Mouse (Mus musculus): ENCODE results near the gene Cttnbp2.

The Cttnbp2 gene

GRCm38 (mm10) chr6:18469206-18469605, 45.4 kb downstream of the Cttnbp2 start:
- no peak for DNase-seq (ENCODE audit: low spot score in 2 of 2)

DNA sequence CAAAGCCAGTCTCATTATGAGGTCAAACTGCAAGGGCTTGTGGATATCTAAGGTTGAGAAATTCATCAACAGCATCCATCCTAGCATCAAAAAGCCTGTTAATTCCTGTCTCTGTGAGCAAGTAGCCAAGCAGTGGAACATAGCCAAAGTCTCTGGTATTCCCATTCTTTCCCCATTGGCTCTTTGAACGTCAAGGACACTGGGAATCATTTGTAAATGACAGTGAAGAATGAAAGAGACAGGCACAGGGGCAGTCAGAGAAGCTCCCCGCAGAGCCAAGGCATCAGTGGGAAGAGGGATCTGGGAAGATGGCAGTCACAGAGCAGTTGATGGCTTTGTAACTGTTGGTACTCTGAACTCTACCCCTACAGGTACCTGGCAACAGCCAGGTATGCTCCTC, 46.9 kb downstream of the Cttnbp2 start:
- DNase-seq (ENCODE audit: low spot score in 2 of 2), result no peak

DNA sequence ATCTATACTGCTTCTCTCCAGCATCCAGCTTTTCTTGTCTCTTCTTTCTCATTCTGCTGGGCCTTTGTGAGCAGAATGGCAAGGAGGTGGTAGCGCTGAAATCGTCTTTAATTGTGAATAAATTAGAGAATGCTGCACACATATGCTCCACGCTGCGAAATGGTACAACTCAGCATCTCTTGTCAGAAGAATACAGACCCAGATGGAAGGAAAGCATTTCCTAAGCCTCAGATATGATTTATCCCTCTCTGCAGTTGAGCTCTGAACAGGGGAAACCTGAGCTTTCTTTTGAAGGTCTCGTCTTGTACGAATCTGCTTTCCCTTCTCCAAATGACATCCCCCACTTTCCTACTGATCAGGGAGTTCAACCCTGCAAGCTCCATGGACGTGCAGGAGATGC, 48.4 kb downstream of the Cttnbp2 start:
- peak in 1 of 2 experiments; percentile 50 for DNase-seq (ENCODE audit: low spot score in 2 of 2)

DNA sequence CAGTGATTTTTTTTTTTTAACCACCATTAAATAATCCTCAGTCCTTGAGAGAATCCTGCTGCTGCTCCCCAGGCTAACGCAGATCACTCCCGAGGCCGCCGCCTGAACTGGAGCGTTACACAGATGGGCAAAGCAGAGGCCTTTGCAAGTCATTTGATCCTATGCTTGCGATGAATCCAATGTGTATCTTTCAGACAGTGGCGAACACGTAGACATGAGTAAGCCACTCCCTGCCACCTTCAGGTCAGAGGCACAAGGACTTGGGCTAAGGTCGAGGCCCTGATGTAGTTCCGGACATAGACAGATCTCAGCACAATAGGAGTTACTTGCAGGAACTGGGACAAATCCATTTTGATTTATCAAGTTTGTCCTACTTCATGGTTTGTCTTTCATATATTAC, 49.0 kb downstream of the Cttnbp2 start:
- DNase-seq (ENCODE audit: low spot score in 2 of 2), result no peak

DNA sequence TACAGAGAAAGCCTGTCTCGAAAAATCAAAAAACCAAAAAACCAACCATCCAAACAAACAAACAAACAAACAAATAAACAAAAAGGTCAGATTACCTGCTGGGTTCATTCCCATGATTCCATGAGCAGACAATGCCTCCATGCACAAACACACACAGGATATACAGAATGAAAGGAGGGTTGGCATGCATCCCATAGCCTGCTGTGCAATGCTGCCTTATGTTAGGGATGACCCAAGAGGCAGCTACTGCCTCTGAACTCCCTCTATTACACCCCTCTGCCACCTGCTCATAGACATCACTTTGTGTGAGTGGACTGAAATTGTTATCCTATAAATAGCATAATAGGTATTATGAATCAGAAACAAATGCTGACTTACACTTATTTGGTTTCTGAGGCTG, 55.0 kb downstream of the Cttnbp2 start:
- no peak for DNase-seq (ENCODE audit: low spot score in 2 of 2)

- no peak for DNase-seq (ENCODE audit: low spot score in 2 of 2)
Observed at GRCm38 (mm10) chr6:18450551-18451193, 64.0 kb downstream of the Cttnbp2 start.

DNA sequence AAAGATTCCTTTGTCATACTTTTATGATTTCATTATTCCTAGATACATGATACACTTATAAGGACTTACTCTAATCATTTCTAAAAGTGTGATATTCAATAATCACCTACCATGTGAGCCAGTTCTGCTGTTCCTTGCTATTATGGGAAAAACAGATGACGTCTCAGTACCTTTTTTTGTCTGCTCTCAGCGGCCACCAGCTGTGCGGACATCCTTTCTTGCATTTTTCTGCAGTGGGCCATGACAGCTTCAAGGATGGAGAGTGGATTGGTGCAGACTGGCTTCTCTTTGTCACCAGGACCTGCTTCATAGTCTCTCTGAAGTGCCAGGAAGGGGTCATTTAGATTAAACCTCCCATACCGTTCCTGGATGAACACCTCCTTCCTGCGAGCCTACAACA, 66.6 kb downstream of the Cttnbp2 start:
- DNase-seq (ENCODE audit: low spot score in 2 of 2), result peak in 1 of 2 experiments; percentile 32

DNA sequence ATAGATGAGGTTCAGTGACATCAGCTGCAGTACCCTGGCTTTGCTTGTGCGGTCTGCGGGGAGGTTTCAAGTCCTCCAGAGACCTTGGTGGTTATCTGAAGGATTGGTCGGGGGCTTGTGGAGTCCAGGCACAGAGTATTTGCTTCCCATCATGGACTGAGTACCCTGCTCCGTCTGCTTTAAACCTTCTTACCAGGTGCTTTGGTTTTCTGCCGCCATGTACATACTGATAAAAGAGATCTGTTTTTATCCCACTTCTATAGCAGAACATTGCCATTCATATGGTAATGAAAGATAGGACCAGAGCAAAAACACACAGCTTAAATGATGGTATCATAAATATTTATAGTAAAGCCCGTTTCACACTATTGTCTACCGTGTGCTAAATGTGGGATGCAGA, 67.7 kb downstream of the Cttnbp2 start:
- DNase-seq (ENCODE audit: low spot score in 2 of 2), result peak in 1 of 2 experiments; percentile 34

- peak; percentile 58 to 72 for DNase-seq (ENCODE audit: low spot score in 2 of 2)
Observed at GRCm38 (mm10) chr6:18446359-18446758, 68.3 kb downstream of the Cttnbp2 start.

DNA sequence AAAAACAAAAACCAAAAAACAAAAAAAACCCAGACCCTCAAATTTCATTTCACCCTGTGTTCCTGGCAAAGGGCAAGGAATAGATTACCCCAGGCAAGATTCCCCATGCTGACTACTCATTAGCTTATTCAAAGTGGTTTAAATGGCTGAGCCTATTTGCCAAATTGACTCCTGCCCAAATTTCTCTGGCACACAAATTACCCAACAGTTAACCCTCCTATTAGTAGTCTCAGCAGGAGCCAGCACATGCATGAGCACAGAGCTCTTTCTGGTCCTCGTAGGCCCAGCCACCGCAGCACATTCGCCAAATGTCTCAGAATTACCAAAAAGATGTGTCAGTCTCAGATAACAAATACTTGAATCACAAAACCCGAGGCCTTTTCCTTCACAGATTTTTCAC, 68.9 kb downstream of the Cttnbp2 start:
- peak; percentile 83 to 84 for DNase-seq (ENCODE audit: low spot score in 2 of 2)

DNA sequence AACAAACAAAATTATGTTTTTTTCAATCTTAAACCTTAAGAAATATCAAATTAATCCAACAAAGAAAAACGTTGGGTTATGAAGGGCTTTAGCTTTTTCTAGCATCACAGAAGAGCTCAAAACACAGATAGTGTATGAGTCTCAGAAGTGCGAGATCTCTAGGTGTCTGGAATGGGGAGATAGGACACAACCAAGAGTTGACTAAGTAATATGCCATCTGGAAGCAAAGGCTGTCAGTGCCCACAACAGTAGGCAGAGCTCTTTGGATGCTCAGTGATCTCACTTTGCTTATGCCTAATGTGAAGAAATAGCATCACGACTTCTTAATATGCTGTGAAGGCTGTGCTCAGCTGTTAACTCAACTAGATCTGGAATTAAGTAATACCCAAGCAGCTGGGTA, 72.3 kb downstream of the Cttnbp2 start:
- no peak for DNase-seq (ENCODE audit: low spot score in 2 of 2)

DNA sequence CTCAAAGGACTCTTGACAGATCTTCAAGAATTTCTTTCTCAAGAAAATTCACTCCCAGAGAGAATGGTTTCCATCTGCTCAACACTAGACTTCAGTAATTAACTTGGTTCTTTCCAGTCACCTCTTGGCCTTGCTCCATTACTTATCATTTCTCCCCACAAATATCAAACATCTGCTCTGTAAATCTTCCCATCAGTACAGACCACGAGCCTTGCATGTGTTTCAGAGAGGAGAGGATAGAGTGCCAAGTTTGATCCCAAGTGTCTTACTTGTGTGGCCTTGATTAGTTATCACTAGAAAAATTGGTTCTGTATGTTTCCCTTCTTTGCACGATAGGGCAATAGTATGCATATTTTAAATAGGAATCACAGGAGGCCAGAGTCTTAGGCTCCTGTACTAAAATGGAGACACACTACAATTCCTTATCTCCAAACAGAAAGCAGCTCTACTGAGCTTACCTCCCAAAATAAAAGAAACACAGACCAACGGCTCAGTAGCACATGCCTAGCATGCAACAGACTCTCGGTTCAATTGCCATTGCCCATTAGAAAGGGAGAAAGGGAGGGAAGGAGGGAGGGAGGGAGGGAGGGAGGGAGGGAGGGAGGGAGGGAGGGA, 73.6 kb downstream of the Cttnbp2 start:
- no peak for DNase-seq (ENCODE audit: low spot score in 2 of 2)

DNA sequence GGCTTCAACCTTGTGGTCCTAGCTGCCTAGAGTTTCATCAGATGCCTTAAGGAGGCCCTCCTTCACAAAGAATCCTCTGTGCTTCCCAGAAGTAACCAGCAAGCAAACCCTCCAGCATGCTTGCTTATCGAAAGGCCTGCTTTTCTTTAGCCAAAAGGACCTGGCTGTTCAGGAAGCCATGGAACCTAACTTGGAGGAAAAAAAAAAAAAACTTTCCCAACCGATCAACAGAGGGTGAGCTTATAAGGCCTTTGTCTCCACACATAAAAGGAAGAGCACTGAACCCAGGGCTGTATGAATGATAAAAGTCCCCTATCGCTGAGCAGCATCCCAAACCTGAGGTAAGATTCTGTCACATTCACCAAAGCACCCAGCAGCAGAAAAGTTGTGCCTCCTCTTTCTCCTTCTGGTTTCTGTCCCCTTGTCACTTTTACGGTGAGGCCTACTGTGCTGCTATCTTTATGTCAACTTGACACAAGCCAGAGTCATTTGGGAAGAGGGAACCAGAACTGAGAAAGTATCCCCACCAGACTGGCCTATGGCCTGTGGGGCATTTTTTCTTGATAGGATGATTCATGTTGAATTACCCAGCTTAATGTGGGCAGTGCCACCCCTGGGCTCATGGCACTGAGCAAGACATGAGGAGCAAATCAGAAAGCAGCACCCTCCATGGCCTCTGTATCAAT, 78.4 kb downstream of the Cttnbp2 start:
- peak in 1 of 2 experiments; percentile 15 for DNase-seq (ENCODE audit: low spot score in 2 of 2)

GRCm38 (mm10) chr6:18434828-18435531, 79.7 kb downstream of the Cttnbp2 start:
- no peak for DNase-seq (ENCODE audit: low spot score in 2 of 2)

DNA sequence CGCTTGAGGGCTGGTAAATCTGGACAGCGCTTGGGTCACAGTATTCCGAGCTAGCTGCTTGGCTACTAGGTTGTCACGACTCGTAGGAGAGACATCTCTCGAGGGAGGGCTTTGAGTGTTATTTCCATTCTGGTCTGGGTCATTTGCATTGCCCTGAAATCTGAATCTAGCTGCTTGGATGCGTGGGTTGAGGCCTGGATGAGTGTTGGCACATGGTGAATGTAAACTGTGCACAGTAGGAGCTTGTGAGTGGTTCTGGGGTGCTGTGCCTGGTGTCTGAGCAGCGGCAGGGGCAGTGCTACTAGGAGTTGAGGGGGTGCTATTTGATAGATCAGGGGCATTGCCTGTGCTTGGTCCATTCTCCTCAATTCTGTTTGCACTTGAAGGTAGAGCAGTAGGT, 80.3 kb downstream of the Cttnbp2 start:
- no peak for DNase-seq (ENCODE audit: low spot score in 2 of 2)

DNA sequence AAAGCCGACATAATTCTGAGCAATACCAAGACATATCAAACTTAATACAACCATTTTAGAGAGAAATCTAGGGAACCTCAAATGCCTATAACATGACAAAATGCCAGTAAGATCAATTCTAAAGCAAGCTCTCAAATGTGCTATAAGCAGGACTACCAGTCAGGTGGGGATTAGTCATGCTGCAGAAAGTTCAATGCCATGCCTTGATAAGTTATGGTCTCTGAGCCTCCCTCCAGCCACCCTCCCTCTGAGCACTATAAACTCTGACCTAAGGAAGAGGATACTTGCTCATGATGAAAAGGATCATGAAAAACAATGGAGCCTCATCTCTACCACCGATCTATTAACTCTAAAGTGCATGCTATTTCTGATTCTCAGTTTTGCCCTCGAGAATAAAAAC, 82.3 kb downstream of the Cttnbp2 start:
- no peak for DNase-seq (ENCODE audit: low spot score in 2 of 2)

- no peak for DNase-seq (ENCODE audit: low spot score in 2 of 2)
Observed at GRCm38 (mm10) chr6:18431891-18432290, 82.8 kb downstream of the Cttnbp2 start.

- no peak for DNase-seq (ENCODE audit: low spot score in 2 of 2)
Observed at GRCm38 (mm10) chr6:18430062-18430461, 84.6 kb downstream of the Cttnbp2 start.

DNA sequence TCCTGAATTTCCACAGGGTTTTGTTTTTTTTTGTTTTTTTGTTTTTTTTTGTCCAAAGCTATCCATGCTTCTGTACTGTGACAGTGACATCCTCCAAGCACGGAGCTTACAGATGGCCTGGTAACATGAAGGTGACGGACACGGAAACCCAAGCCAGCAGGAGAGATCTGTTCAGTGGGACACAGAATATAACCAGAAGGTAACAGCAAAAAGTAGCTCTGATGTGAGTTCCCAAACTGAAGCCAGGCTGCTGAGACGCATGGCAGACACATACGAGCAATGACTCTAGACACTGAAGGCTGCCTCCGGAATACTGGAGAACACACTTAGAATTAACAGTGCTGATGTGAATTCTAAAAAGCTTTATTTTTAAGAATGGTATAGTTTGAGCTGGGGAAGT, 89.8 kb downstream of the Cttnbp2 start:
- DNase-seq (ENCODE audit: low spot score in 2 of 2), result peak in 1 of 2 experiments; percentile 47

GRCm38 (mm10) chr6:18424367-18424766, 90.3 kb downstream of the Cttnbp2 start:
- DNase-seq (ENCODE audit: low spot score in 2 of 2), result peak; percentile 62 to 72

GRCm38 (mm10) chr6:18423112-18423511, 91.5 kb downstream of the Cttnbp2 start:
- no peak for DNase-seq (ENCODE audit: low spot score in 2 of 2)

DNA sequence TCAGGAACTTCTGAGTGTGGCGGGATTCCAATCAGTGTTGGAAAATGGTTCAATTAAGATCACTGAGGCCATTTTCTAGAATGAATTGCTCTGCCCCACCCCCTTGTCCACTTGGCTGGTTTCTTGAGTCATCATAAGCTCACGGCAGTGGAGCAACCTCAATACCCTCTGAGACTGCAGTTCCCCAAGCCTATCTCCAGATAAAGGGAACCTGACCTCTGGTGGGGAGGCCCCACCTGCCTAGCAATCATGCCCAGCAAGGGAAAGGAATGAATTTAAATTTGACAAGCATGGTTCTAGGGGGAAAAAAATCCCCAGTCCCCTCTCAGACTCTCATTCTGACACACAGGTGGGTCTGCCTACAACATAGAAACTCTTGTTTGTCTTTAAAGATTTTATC, 93.1 kb downstream of the Cttnbp2 start:
- no peak for DNase-seq (ENCODE audit: low spot score in 2 of 2)

DNA sequence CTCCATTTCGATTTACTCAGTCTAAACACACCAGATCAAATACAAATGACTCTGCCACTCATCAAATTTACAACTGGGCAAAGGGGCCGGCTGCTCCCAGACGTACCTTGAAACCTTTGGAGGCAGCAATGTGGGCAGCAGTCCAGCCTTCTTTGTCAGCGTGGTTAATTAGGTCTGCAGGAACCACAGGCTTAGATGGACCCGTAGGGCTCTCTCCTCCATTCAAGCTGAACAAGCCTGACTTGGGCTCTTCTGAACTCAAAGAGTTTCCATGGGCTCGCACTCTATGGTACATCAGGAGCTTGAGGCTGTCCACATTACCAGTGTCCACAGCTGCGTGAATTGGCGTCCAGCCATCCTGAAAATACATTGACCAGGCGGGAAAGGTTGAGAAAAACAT, 94.0 kb downstream of the Cttnbp2 start:
- no peak for DNase-seq (ENCODE audit: low spot score in 2 of 2)

Measured in right cerebral cortex, postnatal 10 days (tissue).